Mouse (Mus musculus): ENCODE measurements around the gene Rrp36.

The Rrp36 gene

GRCm38 (mm10) chr17:46673850-46674529, at the start of gene Rrp36:
Gene Rrp36, minus strand, starts transcription at chr17:46674352.
- in situ Hi-C loops (cut with MboI) = no loop called here

GRCm38 (mm10) chr17:46721077-46721476, 46.9 kb upstream of the Rrp36 start:
- in situ Hi-C loops (cut with MboI) = no loop called here

- in situ Hi-C loops (cut with MboI) = no loop called here
Measured at GRCm38 (mm10) chr17:46714756-46715481, 40.8 kb upstream of the Rrp36 start.

- in situ Hi-C loops (cut with MboI) = no loop called here
Measured at GRCm38 (mm10) chr17:46713849-46714248, 39.7 kb upstream of the Rrp36 start.

GRCm38 (mm10) chr17:46712442-46712841, 38.3 kb upstream of the Rrp36 start:
- in situ Hi-C loops (cut with MboI) = no loop called here

GRCm38 (mm10) chr17:46711612-46712271, 37.6 kb upstream of the Rrp36 start:
- in situ Hi-C loops (cut with MboI) = no loop called here

- in situ Hi-C loops (cut with MboI) = no loop called here
Measured at GRCm38 (mm10) chr17:46710959-46711597, 36.9 kb upstream of the Rrp36 start, which contains the start of gene Pex6. Gene Pex6, plus strand, starts transcription at chr17:46711463.

- in situ Hi-C loops (cut with MboI) = no loop called here
Measured at GRCm38 (mm10) chr17:46706375-46707089, 32.4 kb upstream of the Rrp36 start.

GRCm38 (mm10) chr17:46704887-46705835, 31.0 kb upstream of the Rrp36 start, which contains the start of gene Ppp2r5d:
Gene Ppp2r5d, minus strand, starts transcription at chr17:46705111.
- in situ Hi-C loops (cut with MboI) = no loop called here

- in situ Hi-C loops (cut with MboI) = no loop called here
Measured at GRCm38 (mm10) chr17:46703971-46704886, 30.1 kb upstream of the Rrp36 start.

- in situ Hi-C loops (cut with MboI) = no loop called here
Measured at GRCm38 (mm10) chr17:46702506-46702905, 28.4 kb upstream of the Rrp36 start.

GRCm38 (mm10) chr17:46702100-46702499, 27.9 kb upstream of the Rrp36 start:
- in situ Hi-C loops (cut with MboI) = no loop called here

- in situ Hi-C loops (cut with MboI) = no loop called here
Measured at GRCm38 (mm10) chr17:46701489-46701888, 27.3 kb upstream of the Rrp36 start.

GRCm38 (mm10) chr17:46699912-46700311, 25.8 kb upstream of the Rrp36 start:
- in situ Hi-C loops (cut with MboI) = no loop called here

- in situ Hi-C loops (cut with MboI) = no loop called here
Measured at GRCm38 (mm10) chr17:46699245-46699644, 25.1 kb upstream of the Rrp36 start.

- in situ Hi-C loops (cut with MboI) = no loop called here
Measured at GRCm38 (mm10) chr17:46698515-46698914, 24.4 kb upstream of the Rrp36 start.

- in situ Hi-C loops (cut with MboI) = no loop called here
Measured at GRCm38 (mm10) chr17:46694517-46695063, 20.4 kb upstream of the Rrp36 start.

GRCm38 (mm10) chr17:46691390-46691789, 17.2 kb upstream of the Rrp36 start:
- in situ Hi-C loops (cut with MboI) = no loop called here

GRCm38 (mm10) chr17:46690665-46691064, 16.5 kb upstream of the Rrp36 start:
- in situ Hi-C loops (cut with MboI) = no loop called here

Data from mature B cell (primary cell).